Mouse (Mus musculus): ENCODE data around the gene Cyp2c37.
"Not testable (repeated sequence)": the region's sequence is repeated elsewhere in the genome, so short reads cannot be mapped to it uniquely, and the experiment has no call there.

The Cyp2c37 gene

DNA sequence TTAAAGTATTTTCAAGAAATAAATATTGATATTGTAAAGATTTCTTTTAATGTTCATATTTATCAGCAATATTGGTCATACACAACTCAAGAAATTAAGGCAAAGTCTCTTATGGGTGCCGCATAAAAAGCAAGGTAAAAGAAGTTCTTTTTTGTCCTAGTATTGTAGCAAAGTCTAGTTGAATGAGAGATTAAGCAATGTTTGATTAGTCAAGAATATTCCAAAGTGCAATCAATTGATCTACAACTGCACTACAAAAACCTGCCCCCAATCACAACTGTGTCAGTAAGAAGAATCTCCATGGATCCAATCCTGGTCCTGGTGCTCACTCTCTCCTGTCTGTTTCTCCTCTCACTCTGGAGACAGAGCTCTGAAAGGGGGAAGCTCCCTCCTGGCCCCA is at the start of gene Cyp2c37:
Gene Cyp2c37, plus strand, starts transcription at position 285 of the 400 bp plus-strand sequence.
- not testable (repeated sequence) for DNase-seq (ENCODE audit: extremely low spot score)

DNA sequence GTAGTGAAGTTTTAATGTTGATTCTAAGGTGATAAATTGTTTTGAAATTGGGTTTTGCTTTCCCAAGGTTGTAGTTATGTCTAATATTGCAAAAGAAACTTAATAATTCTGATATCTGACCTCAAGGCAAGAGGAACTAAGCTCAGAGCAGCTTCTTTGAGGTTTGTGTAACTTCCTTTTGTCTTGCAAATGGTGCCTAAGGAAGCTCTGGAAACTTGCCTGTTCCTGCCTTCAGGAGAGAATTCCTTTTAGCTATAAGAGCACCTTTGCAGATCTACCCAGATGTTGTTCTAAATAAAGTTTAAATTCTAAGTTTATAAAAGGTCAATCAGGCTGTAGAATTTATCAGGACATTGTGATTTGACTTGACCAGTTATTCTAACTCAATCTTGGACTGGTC is 31.4 kb upstream of the Cyp2c37 start:
- DNase-seq (ENCODE audit: extremely low spot score) = not testable (repeated sequence)

DNA sequence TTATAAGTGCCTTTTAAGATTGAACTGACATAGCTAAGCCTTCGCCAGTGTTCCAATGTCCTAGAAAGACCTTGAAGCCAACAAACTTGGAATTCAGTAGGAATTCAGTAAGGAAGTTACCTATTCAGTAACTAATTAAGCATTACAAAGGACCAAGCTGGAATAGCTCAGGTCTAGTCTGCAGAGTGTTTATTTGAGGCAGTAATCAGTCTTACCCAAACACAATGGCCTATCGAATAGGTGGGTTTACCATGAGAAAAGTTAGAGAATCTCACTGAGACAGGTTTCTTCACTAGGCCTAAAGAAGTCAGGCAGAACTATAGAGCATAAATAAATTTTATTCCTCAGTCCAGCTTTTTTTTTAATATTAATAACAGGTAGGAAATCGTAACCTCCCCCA is 21.1 kb upstream of the Cyp2c37 start:
- DNase-seq (ENCODE audit: extremely low spot score) = not testable (repeated sequence)

DNA sequence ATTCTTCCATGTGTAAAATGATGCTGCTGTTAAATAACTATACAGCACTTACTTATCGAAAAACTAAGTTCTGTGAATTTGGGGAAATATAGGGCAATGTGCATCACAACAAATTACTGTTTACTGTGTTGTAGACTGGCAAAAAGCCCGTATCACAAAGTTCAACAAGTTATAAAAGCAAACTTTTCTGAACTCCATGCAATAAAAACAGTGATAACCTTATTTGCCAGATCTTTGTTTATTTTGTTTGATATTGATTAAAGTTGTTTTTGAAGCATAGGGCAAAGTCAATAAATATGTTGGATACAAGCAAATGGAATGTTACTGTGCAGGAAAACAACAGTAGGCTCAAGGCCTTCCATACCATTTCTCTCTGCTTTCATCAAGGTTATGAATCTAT is 2.8 kb upstream of the Cyp2c37 start:
- no peak for DNase-seq (ENCODE audit: extremely low spot score)

Data from embryo, embryonic 9.5 days (tissue).